Mouse (Mus musculus) cerebellum, adult 18-20 months (tissue): Measurements from ENCODE around the gene Hba-a2.
"Not testable (repeated sequence)": the region's sequence is repeated elsewhere in the genome, so short reads cannot be mapped to it uniquely, and the experiment has no call there.

Experiments
- DNase-seq, 2 experiments: peaks; one replicate each; pipeline ENCODE4 v3.0.0; 2021

Hba-a2 gene

DNA sequence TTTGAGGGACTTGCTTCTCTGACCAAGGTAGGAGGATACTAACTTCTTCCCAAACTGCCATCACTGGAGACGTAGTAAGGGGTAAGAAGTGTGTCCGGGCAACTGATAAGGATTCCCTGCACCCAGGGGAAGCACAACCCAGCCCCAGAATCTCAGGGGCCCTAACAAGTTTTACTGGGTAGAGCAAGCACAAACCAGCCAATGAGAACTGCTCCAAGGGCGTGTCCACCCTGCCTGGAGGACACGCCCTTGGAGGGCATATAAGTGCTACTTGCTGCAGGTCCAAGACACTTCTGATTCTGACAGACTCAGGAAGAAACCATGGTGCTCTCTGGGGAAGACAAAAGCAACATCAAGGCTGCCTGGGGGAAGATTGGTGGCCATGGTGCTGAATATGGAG is at the start of gene Hba-a2:
Hba-a2 (plus strand) TSS at position 287 of the 400 bp plus-strand sequence.
- not testable (repeated sequence) for DNase-seq

DNA sequence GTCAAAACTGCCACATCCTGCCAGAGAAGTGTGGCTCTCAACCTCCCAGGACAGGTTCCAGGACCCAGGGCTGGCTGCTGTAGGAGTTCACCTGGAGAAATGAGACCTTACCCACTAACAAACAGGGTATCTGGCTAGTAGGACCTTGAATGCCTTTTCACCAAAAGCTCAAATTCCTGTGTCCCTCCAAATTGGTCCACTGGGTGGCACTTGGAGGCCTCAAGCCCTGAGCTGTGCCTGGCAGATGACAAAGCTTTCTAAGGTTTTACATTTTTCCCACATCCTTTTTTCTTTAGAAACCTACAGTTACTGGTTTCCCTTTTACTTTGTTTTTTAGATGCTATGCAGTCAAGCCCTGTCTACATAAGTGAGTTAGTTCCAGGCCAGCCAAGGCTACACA is 49.2 kb upstream of the Hba-a2 start:
- no peak for DNase-seq

DNA sequence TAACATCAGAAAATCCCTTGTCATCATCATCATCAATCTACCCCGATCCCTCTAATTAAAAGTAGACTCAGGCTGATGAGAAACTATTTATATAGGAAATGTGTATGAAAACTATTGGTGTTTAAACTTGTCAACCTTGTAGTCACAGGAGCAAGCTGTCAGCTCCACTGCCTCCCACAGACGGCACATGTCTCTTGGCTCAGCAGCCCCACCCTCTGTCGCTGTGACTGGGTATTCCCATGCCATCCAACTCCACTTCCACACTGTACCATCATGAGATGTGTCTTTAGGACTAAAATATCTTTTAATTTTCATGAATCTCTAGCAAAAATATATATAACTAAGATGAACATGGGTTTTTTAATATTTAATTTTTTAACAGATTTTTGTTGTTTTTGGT is 47.9 kb upstream of the Hba-a2 start:
- DNase-seq = no peak

DNA sequence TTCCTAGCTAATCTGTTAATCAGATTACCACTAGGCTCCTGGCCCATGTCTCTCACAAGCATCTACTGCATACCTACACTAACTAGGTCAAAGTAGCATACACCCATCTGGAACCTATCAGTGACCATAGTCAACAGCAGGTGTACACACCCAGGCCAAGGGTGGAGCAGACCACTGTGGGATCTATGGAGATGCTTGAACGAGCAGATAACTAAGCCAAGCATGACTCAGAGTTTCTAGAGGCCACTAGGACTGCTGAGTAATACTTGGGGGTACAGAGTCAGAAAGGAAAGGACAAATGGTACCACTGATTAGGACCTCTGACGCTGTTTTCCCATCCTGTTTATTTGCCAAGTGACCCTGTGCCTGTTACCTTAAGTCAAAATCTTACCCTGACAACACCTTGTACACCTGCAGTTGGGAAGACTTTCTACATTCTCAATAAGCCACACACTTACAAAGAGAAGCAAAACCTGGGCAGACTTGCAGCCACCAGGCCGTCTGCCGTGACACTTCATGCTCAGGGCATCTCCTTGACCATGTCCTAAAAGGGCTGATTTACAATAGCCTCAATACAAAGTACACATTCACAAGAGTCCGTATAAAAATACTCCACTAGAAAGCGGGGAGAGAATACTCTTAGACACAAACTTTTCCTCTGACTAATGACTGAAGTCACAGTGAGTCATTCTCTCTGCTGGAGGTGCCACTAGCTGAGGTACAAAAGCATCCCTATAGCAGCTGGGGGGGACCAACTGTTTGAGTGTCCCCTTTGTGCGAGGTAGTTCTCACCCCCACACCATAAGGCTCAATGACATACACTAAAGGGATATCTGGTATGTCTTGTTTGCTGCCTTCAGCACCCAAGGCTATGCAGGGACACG is 45.2 kb upstream of the Hba-a2 start:
- no peak for DNase-seq

DNA sequence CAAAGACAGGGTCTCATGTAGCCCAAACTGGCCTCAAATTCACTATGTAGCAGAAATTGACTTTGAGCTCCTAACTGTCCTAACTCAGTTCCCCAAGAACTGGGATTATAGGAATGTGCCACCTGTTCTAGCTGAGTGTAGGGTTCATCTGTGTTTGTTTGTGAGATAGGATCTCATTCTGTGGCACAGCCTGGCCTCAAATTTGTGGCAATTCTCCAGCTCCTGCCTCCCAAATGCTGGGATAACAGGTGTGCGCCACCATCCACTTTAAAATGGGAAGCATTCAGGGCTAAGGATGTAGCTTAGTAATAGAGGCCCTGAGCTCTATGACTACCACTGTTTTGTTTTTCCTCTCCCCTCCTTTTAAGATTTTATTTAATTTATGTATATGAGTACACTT is 43.2 kb upstream of the Hba-a2 start:
- DNase-seq = peak; percentile 26 to 59

GRCm38 (mm10) chr11:32256146-32256545 is 40.1 kb upstream of the Hba-a2 start:
- no peak for DNase-seq

DNA sequence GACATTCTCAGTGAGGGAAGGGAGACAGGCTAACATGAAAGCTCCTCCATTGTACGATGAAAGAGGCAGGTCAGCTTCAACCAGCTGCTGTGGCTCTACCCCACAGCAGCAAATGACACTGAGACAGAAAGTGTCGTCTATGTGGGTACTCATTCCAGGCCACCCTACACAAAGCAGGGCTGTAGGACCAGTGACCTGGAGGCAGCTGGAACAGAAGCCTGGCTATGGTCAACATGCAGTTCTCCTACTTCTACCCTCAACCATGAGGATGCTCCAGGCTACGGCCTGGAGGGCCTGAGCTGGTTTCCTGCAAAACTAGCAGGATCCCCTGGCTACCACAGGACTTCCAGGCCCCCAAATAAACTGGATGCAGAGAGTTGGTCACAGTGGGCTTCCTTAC is 39.7 kb upstream of the Hba-a2 start:
- no peak for DNase-seq

DNA sequence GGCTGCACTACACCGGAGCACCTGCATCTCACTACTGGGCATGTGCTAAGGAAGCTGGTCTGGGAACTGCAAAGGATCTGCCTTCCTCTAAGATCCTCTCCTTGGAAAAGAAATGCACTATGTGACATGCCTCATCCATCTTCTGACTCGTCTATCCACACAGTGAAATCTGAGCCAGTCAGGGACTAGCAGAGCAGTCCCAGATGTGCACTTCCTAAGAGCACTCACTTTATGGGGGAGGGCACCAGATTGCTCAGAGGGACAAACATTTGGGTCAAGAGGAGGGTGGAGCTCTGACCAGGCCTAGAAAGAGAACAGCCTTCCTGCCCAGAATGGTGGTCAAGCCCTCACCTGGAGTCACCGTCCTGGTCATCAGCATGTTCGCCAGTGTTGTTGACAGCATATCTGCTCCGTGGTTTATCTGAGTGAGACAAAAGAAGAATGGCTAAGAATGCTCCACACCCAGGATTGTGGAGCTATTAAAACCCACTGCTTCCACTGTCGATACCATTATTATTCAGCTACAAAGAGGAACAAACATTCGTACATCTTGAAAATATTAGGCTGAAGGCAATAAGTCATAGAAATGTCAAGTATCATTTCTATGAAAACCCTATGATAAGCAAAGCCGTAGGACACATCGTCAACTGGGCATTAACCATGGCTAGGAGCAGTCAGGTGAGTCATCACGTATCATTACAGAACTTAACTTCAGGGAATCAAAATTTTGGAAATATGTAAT is 33.4 kb upstream of the Hba-a2 start:
- no peak for DNase-seq

GRCm38 (mm10) chr11:32265117-32265738 is 31.1 kb upstream of the Hba-a2 start:
- DNase-seq = no peak

DNA sequence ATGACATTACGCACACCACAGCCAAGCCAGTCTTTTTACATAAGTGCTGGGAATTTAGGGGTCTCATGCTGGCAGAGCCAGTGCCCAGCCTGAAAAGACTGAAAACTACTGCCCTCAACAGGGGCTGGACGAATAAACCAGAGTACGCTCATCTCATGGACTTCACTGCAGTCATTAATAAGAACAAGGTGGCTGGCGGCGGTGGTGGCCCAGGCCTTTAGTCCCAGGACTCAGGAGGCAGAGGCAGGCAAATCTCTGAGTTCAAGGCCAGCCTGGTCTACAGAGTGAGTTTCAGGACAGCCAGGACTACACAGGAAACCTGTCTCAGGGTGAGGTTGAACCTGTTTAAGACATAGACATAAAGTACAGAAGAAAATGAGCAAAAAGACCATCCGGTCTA is 30.1 kb upstream of the Hba-a2 start:
- DNase-seq = no peak

GRCm38 (mm10) chr11:32266776-32267175 is 29.5 kb upstream of the Hba-a2 start:
- DNase-seq = no peak

GRCm38 (mm10) chr11:32267188-32267884 is 29.0 kb upstream of the Hba-a2 start, which contains the start of gene Nprl3:
Gene Nprl3 (minus strand): TSS chr11:32267707.
- DNase-seq = peak; percentile 95 to 98

GRCm38 (mm10) chr11:32267964-32268363 is 28.3 kb upstream of the Hba-a2 start:
- peak in 1 of 2 experiments; percentile 22 for DNase-seq

GRCm38 (mm10) chr11:32268952-32269351 is 27.3 kb upstream of the Hba-a2 start:
- DNase-seq = no peak

DNA sequence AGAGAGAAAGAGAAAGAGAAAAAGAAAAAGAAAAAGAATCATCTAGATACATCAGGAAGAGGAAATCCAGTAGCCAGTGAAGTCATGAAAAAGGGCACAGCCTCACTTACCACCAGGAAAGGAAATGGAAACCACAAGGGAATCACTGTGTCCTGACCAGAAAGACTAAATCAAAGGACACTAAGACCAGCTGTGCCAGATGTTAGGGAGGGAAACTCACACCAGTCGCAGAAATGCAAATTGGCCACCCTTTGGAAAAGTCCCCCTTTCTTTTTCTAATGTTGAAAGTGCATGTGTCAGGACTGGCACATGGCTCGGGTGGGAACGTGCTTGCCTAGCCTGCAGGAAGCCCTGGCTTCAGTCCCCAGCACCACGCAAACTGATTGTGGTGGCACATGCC is 25.1 kb upstream of the Hba-a2 start:
- DNase-seq = no peak

DNA sequence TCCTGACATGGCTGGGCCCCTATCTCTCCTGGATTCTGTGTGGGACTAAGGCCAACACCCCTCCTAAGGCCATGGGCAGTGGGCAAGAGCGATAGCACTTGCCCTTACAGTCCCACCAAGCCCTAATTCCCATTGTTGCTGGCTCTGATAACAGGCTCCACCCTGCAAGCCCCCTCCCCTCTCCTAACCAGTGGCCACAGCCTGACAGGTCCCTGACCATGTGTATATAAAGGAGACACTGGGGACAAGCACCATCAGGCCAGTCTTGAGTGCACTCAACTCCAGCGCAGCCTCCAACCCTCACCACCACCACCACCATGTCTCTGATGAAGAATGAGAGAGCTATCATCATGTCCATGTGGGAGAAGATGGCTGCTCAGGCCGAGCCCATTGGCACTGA is 19.9 kb upstream of the Hba-a2 start, which contains the start of gene Hba-x:
Hba-x (plus strand) TSS at position 54 of the 400 bp plus-strand sequence.
- no peak for DNase-seq

DNA sequence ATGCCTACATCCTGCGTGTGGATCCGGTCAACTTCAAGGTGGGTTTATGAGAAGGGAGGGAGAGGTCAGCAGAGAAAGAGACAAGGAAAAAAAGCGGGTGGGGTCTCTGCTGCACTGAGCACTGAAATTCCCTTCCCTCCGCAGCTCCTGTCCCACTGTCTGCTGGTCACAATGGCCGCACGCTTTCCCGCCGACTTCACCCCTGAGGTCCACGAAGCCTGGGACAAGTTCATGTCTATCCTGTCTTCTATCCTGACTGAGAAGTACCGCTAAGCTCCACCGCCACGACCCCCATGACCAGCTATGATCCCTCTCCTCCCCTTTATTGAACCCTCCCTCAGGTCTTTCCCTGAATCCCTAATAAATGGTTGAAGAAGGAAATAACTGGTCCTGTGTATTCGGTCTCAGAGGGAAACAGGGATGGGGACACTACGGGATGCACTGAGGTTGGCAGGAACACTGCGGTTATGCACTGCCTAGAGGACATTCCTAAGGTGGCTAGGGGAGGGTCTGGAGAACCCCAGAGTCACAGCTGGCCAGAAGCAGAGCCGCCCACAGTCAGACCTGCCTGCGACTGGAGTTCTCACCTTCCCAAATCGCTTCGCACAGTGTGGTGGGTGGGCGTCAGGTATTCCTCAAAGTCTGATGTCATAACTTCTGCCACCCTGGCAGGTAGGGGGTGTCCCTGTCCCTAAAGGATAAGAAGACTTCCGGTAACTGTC is 18.4 kb upstream of the Hba-a2 start:
- DNase-seq = no peak

DNA sequence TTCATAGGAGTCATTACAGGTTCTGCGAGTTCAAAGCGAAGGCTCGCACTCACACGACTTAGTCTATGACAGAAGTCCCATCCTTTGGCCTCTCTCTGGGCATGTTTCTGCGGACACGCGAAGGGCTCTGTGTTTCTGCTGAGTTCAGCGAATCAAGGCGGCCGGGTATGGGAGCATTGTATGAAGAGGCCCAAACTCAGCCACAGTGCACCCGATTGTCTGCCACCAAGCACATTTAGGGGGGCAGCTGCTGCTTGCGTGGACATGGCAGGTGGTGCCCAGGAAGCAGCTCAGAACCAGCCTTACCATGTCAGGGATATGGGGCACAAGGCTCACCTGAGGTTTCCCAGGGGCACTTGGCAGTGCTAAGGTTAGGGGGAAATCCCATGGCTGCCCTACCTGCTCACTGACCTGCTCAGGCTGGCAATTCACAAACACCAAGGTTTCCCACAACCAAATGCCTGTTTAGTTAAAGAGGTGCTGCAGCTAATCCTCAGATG is 17.8 kb upstream of the Hba-a2 start:
- no peak for DNase-seq

DNA sequence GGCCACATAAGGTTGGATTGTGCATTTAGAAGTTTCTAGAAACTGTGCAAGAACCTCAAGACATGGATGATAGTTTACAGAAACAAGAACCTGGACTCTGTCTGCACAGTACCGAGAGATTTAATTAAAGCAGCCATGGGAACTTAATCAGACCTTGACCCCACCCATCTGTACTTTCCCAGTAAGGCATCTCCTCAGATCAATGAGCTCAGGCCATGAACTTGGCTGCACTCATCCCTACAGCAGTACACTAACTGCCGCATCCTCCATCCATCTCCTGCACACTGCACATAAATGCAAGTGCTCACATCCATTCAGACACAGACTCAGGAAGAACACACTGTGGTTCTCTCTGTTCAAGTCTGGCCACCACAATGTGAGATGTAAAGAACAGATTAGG is 15.6 kb upstream of the Hba-a2 start:
- no peak for DNase-seq

DNA sequence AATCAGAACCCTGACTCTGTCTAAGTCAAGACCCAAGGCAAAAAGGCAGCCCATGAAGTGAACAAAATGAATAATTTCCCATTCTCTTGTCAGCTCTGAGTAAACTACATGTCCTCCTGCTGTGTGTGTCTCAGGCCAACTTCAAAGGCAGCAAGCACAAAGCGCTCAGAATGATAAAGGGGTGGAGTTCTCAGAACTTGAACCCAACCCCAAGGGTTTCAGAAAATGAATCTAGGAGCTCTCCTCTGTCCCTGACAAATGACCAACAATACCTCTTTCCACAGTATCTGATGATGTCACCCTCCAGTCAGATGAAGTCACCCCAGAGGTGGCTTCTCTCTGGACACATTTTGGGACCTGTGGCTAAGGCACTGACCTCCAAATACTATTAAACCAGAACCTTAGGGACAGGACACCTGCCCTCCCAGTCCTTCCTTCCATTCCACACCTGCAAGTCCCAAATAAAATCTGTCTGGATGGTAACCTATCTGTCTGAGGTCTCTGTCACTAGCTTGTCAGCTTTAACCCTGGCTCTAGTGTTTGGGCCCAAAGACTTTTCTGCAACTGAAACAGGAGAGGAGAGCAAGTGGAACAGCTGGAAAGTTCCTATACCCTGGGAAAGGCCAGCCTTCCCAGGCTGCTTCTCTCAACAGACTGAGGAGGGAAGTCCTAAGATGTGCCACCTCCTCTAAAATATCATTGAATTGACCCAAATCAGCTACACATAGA is 14.7 kb upstream of the Hba-a2 start:
- DNase-seq = no peak

GRCm38 (mm10) chr11:32283091-32283777 is 13.1 kb upstream of the Hba-a2 start, which contains the start of gene Hba-a1:
Gene Hba-a1 (plus strand): TSS chr11:32283511.
- DNase-seq = not testable (repeated sequence)
